Mouse (Mus musculus) kidney, postnatal 10 days (tissue): ENCODE measurements around the gene Tnfsf9.

ENCODE experiments used
- DNase-seq: peaks from one replicate; pipeline ENCODE4 v3.0.0; 2021; ENCODE audit warnings: mixed read lengths

The Tnfsf9 gene

DNA sequence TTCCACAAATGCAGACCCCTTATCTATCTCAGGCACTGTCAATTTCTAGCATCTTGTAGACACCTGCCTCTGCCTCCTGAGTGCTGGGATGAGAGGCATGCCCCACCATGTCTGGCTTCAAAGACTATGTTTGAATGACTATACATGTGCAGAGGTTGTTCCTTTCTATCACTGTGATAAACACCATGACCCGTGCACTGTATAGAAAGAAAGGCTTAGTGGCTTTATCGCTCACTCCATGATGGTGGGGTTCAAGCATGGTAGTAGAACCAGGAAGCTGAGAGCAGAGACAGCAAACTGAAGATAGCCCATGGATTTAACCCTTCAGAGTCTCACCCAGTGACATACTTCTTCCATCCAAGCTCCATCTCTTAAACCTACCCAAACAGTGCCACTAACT, 29.6 kb downstream of the Tnfsf9 start:
- DNase-seq, result no peak

DNA sequence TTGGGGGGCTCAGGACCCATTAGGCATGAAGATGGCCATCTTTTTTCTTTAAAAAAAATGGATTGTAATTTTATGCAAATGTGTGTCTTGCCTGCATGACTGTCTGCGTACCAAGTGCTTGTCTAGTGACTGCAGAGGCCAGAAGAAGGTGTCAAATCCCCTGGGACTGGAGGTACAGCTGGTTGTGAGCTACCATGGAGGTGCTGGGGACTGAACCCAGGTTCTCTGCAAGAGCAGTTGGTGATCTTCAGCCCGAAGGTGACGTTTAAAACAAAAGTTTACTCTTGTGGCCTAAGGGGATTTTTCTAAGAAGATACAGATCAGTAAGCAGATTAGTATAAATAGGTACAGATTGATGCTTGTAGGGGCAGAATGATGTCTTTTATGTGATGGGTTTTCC, 30.5 kb downstream of the Tnfsf9 start:
- no peak for DNase-seq

DNA sequence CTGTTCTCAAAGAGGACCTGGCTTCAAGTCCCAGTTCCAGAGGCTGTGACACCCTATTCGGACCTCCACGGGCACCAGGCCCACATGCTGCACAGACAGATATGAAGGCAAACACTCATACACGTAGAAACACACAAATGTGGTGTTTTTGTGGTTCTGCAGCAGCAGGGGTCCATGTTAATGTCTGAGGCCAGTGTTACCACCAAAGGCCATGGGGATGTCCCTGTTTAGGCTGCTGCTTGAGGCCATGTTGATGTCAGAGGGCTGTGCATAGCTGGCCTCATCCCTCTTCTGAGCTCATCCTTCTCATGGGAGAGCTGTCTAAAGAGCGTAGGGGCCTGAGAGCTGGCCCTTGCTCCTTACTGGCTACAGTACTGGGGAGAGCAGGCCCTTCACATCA, 33.6 kb downstream of the Tnfsf9 start:
- no peak for DNase-seq

DNA sequence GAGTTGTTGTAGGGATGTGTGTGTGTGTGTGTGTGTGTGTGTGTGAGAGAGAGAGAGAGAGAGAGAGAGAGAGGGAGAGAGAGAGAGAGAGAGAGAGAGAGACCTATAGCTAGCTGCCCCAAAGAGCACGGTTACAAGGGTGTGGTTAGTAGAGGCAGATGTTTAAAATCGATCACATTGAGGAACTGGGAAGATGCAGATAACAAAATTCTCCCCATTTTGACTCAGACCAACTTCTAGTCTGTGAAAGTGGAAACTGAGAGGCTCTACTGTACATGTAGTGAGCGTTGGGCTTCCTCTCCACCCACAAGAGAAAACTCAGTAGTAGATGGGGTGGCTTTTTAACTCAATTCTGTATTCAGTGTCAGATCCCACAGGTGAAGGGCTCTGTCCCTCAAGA, 34.6 kb downstream of the Tnfsf9 start:
- no peak for DNase-seq

DNA sequence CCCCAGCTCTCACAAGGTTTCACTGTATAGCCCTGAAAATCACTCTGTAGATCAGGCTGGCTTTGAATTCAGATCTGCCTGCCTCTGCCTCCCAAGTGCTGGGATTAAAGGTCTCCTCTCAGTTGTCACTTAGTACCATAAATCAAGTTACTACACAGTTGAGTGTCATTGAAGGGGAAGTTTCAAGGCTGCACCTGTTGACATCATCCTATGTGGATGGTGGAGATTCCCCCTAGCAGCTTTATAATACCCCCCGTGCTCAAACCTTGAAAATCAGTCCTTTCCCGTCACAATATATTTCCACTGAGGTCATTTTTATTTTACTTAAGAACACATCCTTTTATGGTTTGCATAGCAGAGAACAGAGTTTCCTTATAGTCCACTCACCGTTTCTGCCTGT, 38.6 kb downstream of the Tnfsf9 start:
- DNase-seq, result no peak

DNA sequence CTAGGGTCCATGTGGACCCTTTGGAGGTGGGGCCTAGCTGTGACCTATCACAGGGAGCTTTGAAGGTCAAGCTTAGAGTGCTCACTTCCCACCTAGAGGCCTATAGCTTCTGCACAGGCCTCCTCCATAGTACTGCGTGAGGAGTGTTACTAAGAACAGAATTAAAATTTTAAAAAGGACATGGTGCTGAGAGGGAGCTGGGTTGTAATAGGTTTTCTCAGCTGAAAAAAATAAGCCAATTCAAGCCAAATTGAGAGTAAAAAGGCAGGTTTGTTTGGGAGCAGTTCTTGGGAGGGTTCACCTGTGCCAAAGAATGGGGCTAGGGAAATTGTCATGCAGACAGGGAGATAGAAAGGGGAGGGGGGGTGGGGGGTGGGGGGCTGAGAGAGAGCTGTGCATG, 40.0 kb downstream of the Tnfsf9 start:
- DNase-seq, result no peak

DNA sequence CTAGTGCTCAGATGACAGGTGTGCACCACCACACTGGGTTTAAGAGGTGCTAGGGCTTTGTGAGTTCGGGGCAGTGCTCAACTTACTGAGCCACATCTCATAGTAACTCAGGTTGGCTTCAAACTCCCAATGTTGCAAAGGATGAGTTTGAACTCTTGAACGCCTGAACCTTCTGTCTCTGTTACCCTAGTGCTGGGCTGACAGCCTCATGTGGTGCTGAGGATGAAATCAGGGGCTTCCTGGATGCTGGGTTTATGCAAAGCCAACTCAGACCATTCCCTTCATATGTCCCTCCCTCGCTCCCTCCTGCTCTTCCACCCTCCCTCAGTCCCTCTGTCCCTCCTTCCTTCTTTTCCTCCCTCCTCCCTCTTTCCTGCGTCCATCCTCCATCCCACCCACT, 43.2 kb downstream of the Tnfsf9 start:
- DNase-seq, result no peak

DNA sequence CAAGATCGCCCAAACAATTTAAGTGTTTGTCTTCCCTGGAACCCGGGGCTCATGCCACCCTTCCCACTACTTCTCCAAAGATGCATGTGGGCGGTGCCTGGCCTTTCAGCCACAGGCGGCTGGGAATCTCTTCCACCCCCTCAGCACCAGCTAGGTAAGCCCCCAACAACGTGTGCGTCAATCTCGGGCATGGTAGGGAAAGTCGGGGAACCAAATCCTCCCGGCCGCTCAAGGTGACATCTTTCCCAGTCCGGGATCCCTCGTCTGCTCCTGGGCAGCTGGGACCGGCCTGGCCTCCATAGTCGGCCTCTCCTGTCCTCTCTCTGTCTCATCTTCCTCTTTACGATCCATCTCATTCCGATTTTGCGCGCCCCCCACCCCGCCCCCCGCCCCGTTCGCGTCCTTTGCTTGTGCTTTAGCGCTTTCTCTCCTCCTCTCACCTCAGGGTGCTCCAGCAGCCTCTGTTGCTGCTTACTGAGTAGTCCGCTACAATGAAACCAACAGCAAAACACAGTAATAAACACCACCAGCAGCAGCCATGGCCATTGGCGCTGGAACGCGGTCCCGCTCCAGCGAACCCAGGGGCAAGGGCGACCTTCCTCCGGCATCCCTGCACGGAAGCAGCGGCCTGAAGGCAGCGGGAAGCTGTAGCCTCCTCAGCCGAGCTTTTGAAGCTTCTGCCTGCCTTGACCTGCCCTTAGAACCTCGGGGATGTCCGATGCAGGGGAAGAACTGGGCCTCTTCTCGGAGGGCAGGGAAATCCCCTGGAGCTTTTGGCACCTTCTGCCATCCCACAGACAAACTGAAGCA, 44.1 kb downstream of the Tnfsf9 start, which contains the start of gene Cd70:
TSS of gene Cd70 (minus strand) at position 784 of the 810 bp plus-strand sequence.
- DNase-seq, result peak; percentile 21

DNA sequence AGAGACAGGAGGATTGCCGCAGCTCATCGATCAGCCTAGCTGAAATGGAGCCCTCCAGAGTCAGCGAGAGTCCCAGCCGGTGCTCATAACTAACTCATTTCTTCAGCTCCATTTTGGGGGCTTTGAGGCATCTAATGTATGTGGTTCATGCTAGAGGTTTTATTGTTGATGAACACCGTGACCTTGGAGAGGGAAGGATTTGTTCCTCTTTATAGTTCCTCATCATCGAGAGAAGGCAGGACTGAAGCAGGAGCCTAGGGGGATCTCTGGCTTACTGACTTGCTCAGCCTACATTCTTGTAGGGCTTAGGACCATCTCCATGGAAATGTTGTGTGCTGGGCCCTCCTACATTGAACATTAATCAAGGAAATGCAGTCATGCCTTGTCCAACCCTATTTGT, 47.9 kb downstream of the Tnfsf9 start:
- DNase-seq, result no peak

DNA sequence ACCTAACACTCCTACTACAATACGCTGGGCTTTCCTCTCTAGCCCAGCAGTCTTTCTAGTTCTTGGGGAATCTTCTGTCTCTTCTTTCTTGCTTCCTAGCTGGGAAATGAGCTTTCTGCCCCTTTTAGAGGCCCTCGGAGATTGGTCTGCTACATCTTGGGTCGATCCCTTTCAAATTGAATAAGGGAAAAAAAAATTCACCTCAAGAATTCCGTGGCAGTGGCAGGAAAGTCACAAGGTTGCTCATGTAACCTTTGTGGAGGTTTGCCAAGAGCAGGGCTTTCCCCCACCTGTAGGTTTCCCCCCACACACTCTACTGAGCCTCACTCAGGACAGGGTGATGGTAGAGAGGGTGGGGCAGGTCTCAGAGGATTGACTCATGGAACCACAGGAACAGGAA, 48.7 kb downstream of the Tnfsf9 start:
- no peak for DNase-seq
